Mouse (Mus musculus): ENCODE measurements around the gene Kcnj2. TPM values are rescaled to one million over a fixed set of nuclear protein-coding genes. Genes with fewer than 3 reads are reported as not detected.

Gene Kcnj2
- polyA plus RNA-seq, 1 experiment from 2014 or later: 0.75 TPM

DNA sequence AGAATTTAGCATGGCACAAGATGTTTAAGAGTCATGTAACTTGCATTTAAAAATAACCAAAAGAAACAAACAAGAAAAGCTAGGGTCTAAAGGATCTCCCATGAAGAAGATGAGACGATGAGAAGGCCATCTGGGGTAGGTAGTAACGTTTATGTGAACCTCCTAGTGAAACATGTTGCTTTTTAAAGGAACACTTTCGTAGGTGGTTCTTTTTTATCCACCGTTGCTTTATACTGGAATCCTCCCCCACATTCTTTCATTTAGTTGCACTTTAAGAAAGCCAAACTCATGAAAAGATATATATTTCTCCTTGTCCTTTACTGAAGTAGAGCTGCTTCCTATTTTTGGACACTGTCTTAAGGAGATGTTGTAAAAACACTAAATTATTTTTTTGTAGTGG is 34.7 kb downstream of the Kcnj2 start:
- no peaks in the 10 kb centered on the region for H3K36me3 ChIP-seq (ENCODE audit: control insufficient read depth, insufficient read depth, low read length)
- no peak overlapping the region for H3K4me3 ChIP-seq (ENCODE audit: low read depth, low read length)
- no peaks in the 10 kb centered on the region for H3K4me1 ChIP-seq (ENCODE audit: control insufficient read depth, insufficient read depth, low read length)
- no peaks in the 10 kb centered on the region for H3K27me3 ChIP-seq (ENCODE audit: control insufficient read depth, insufficient read depth, low read length)
- 76% methylated on average over 4 of the region's 4 CpGs for WGBS
- ATAC-seq (ENCODE audit: insufficient number of reproducible peaks, insufficient read depth, low FRiP score, low read depth): no peak
- no peaks in the 10 kb centered on the region for H3K9me3 ChIP-seq (ENCODE audit: control insufficient read depth, low read depth, low read length)
- H3K27ac ChIP-seq (ENCODE audit: low read length): no peak overlapping the region
- H3K9ac ChIP-seq (replicated peaks; ENCODE audit: low read depth, low read length): no peak overlapping the region
- no peak overlapping the region for H3K4me2 ChIP-seq (replicated peaks; ENCODE audit: low read depth, low read length)

DNA sequence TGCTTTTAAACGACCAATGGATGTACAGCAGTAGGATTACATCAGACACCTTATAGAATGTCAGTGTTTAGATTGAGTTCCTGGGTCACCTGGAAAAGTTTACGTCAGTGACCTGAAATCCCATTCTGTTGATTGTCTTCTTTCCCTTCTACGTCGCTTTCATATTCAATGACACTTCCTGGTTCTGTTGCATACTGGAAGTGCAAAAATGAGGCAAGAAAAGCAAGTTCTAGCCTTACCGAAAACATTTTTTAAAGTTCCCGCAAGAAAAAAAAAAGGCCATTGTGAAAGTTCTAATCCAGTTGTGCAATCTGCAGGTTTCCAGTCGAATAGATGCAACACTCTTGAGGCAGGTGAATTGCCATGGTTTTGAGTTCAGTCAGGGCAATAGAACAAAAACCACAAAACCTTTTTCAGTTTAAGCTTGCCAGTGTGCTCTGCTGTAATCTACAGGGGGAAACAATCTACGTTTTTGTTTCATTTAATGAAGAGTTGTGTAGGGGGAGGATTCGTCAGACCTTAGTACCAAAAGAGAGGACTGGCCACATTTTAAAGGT is 35.7 kb downstream of the Kcnj2 start:
- no peak overlapping the region for H3K4me3 ChIP-seq (ENCODE audit: low read depth, low read length)
- WGBS: 80% methylated on average over 9 of the region's 9 CpGs
- no peak overlapping the region for H3K4me2 ChIP-seq (replicated peaks; ENCODE audit: low read depth, low read length)
- H3K9me3 ChIP-seq (ENCODE audit: control insufficient read depth, low read depth, low read length): no peaks in the 10 kb centered on the region
- ATAC-seq (ENCODE audit: insufficient number of reproducible peaks, insufficient read depth, low FRiP score, low read depth): no peak
- H3K27me3 ChIP-seq (ENCODE audit: control insufficient read depth, insufficient read depth, low read length): no peaks in the 10 kb centered on the region
- no peak overlapping the region for H3K27ac ChIP-seq (ENCODE audit: low read length)
- no peaks in the 10 kb centered on the region for H3K4me1 ChIP-seq (ENCODE audit: control insufficient read depth, insufficient read depth, low read length)
- no peaks in the 10 kb centered on the region for H3K36me3 ChIP-seq (ENCODE audit: control insufficient read depth, insufficient read depth, low read length)
- no peak overlapping the region for H3K9ac ChIP-seq (replicated peaks; ENCODE audit: low read depth, low read length)

DNA sequence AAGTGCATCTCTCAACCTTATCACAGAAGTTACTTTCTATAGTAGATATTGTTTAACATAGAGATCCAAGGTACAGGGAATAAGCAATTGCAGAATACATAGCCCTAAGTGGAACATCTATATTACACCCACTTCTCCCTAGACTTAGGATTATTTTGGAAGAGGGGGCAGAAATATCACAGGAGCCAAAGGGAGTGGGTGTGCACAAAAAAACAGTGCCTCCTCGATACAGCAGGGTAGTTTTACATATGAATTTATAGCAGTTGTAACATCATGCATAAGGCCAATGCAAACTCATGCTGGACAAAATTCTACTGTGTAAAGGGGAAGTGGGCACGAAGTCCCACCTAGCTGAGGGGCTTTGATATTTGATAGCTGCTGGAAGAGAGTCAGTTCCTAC is 38.5 kb downstream of the Kcnj2 start:
- 74% methylated on average over 2 of the region's 2 CpGs for WGBS
- no peak overlapping the region for H3K4me3 ChIP-seq (ENCODE audit: low read depth, low read length)
- no peaks in the 10 kb centered on the region for H3K9me3 ChIP-seq (ENCODE audit: control insufficient read depth, low read depth, low read length)
- no peaks in the 10 kb centered on the region for H3K4me1 ChIP-seq (ENCODE audit: control insufficient read depth, insufficient read depth, low read length)
- ATAC-seq (ENCODE audit: insufficient number of reproducible peaks, insufficient read depth, low FRiP score, low read depth): no peak
- no peak overlapping the region for H3K27ac ChIP-seq (ENCODE audit: low read length)
- H3K4me2 ChIP-seq (replicated peaks; ENCODE audit: low read depth, low read length): no peak overlapping the region
- no peaks in the 10 kb centered on the region for H3K27me3 ChIP-seq (ENCODE audit: control insufficient read depth, insufficient read depth, low read length)
- no peaks in the 10 kb centered on the region for H3K36me3 ChIP-seq (ENCODE audit: control insufficient read depth, insufficient read depth, low read length)
- H3K9ac ChIP-seq (replicated peaks; ENCODE audit: low read depth, low read length): no peak overlapping the region

DNA sequence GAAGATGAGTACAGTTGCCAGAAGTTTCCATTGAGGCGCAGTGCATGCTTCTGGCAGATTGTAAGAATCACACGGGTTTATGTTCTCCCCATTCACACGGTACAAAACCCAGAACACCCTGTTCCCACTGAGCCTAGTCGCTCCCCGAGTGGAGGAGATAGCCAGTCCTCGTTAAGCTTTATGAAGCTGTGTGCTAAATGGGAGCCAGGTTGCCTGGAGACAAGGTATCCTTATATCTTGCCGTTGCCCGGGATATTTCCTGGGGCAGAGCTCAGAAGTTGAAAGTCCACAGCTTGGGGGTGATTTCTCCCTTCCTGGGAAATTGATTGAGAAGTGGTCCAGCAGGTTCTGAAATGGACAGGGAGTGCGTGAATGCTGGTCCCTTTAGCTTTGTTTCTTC is 42.2 kb downstream of the Kcnj2 start:
- no peaks in the 10 kb centered on the region for H3K4me1 ChIP-seq (ENCODE audit: control insufficient read depth, insufficient read depth, low read length)
- WGBS: 74% methylated on average over 9 of the region's 9 CpGs
- no peak overlapping the region for H3K27ac ChIP-seq (ENCODE audit: low read length)
- no peak overlapping the region for H3K9ac ChIP-seq (replicated peaks; ENCODE audit: low read depth, low read length)
- H3K36me3 ChIP-seq (ENCODE audit: control insufficient read depth, insufficient read depth, low read length): no peaks in the 10 kb centered on the region
- no peaks in the 10 kb centered on the region for H3K27me3 ChIP-seq (ENCODE audit: control insufficient read depth, insufficient read depth, low read length)
- peak; percentile 42; the same call in 1 of the 2 replicates for ATAC-seq (ENCODE audit: insufficient number of reproducible peaks, insufficient read depth, low FRiP score, low read depth)
- H3K4me3 ChIP-seq (ENCODE audit: low read depth, low read length): no peak overlapping the region
- H3K9me3 ChIP-seq (ENCODE audit: control insufficient read depth, low read depth, low read length): no peaks in the 10 kb centered on the region
- H3K4me2 ChIP-seq (replicated peaks; ENCODE audit: low read depth, low read length): no peak overlapping the region

DNA sequence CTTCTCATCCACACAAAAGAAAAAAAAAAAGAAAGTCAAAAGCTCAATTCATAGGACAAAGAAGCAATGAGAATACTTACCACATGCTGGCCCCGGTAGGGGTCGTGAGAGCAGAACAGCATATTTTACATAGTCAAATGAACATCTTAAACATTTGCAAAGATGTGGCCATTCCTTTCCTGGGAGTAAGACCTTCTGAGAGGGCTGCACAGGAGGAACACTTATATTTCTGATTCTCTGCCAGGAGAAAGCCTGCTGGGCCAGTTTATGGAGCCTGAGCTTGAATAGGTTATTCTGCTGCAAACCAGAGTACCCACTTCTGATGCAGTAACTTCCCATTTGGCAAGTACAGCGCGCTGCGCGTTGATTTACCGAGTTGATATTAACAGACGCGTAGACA is 55.5 kb downstream of the Kcnj2 start:
- no peak for ATAC-seq (ENCODE audit: insufficient number of reproducible peaks, insufficient read depth, low FRiP score, low read depth)
- no peak overlapping the region for H3K9ac ChIP-seq (replicated peaks; ENCODE audit: low read depth, low read length)
- no peaks in the 10 kb centered on the region for H3K36me3 ChIP-seq (ENCODE audit: control insufficient read depth, insufficient read depth, low read length)
- H3K27ac ChIP-seq (ENCODE audit: low read length): no peak overlapping the region
- H3K4me1 ChIP-seq (ENCODE audit: control insufficient read depth, insufficient read depth, low read length): no peaks in the 10 kb centered on the region
- no peak overlapping the region for H3K4me3 ChIP-seq (ENCODE audit: low read depth, low read length)
- H3K27me3 ChIP-seq (ENCODE audit: control insufficient read depth, insufficient read depth, low read length): no peaks in the 10 kb centered on the region
- H3K9me3 ChIP-seq (ENCODE audit: control insufficient read depth, low read depth, low read length): no peaks in the 10 kb centered on the region
- WGBS: 72% methylated on average over 9 of the region's 9 CpGs
- no peak overlapping the region for H3K4me2 ChIP-seq (replicated peaks; ENCODE audit: low read depth, low read length)

DNA sequence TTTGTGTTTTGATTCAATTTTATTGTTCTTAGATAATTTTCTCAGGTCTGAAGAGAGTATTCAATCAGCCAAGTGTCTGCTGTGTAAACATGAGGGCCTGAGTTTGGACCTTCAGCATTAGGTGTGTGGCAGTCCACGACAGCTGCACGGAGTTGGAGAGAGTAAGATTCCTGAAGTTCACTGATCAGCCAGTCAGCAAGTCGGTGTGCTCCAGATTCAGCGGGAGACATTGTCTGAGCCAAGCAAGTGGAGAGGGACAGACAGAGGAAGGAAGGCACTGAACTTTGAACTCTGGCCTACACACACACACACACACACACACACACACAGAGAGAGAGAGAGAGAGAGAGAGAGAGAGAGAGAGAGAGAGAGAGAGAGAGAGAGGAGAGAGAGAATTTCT is 57.4 kb downstream of the Kcnj2 start:
- H3K27ac ChIP-seq (ENCODE audit: low read length): no peak overlapping the region
- no peak overlapping the region for H3K9ac ChIP-seq (replicated peaks; ENCODE audit: low read depth, low read length)
- no peaks in the 10 kb centered on the region for H3K27me3 ChIP-seq (ENCODE audit: control insufficient read depth, insufficient read depth, low read length)
- H3K4me1 ChIP-seq (ENCODE audit: control insufficient read depth, insufficient read depth, low read length): no peaks in the 10 kb centered on the region
- no peak overlapping the region for H3K4me3 ChIP-seq (ENCODE audit: low read depth, low read length)
- no peak overlapping the region for H3K4me2 ChIP-seq (replicated peaks; ENCODE audit: low read depth, low read length)
- WGBS: 26% methylated on average over 4 of the region's 4 CpGs
- H3K36me3 ChIP-seq (ENCODE audit: control insufficient read depth, insufficient read depth, low read length): no peaks in the 10 kb centered on the region
- ATAC-seq (ENCODE audit: insufficient number of reproducible peaks, insufficient read depth, low FRiP score, low read depth): no peak
- no peaks in the 10 kb centered on the region for H3K9me3 ChIP-seq (ENCODE audit: control insufficient read depth, low read depth, low read length)

DNA sequence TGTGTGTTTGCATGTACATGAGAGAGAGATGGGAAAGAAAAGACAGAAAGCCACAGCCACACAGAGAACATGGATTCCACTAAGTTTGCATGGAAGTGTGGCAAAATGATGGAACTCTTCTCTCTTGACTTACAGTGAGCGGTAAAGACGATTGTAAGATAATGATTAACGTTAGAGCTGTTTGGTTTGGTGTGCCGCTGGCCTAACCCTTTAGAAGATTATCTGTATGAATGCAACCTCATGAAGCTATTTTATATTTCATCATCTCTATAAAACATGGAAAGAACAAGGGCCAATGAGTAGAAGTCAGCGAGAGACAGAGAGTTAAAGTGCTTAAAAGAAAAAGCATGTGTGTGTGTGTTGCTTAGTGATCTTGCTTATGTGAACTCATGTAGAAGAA is 60.0 kb downstream of the Kcnj2 start:
- 80% methylated on average over 5 of the region's 5 CpGs for WGBS
- Histone ChIP-seq H3K36me3 (ENCODE audit: control insufficient read depth, insufficient read depth, low read length) (no peaks in the 10 kb centered on the region), H3K27ac (ENCODE audit: low read length) (no peak overlapping the region), H3K4me2 (replicated peaks; ENCODE audit: low read depth, low read length) (no peak overlapping the region), H3K4me3 (ENCODE audit: low read depth, low read length) (no peak overlapping the region), H3K4me1 (ENCODE audit: control insufficient read depth, insufficient read depth, low read length) (no peaks in the 10 kb centered on the region), H3K27me3 (ENCODE audit: control insufficient read depth, insufficient read depth, low read length) (no peaks in the 10 kb centered on the region), H3K9ac (replicated peaks; ENCODE audit: low read depth, low read length) (no peak overlapping the region), H3K9me3 (ENCODE audit: control insufficient read depth, low read depth, low read length) (no peaks in the 10 kb centered on the region)
- ATAC-seq (ENCODE audit: insufficient number of reproducible peaks, insufficient read depth, low FRiP score, low read depth): no peak

Other genes with a start within 250 kb of the Kcnj2 start
- not detected in 2 replicates for gene Kcnj16, start 98.1 kb upstream of the Kcnj2 start, polyA plus RNA-seq (2014; fragmentation: Nextera tagmentation; extraction: Ambion mirVana)